Mouse (Mus musculus): ENCODE results near the gene Wfikkn2.

GRCm38 (mm10) chr11:94211124-94211603 is 34.6 kb downstream of the Wfikkn2 start, which contains the start of gene Tob1:
- TF ChIP-seq CTCF (conservative IDR thresholded peaks at IDR 0.05 in 1 of 2, IDR thresholded peaks at IDR 0.05 in 1 of 2; ENCODE audit: low read depth in 2 of 2, low read length in 2 of 2) (peak in 1 of 2 experiments; percentile 49; a peak in 2 of 4 replicates), POLR2AphosphoS2 (IDR thresholded peaks at IDR 0.05; ENCODE audit: low read depth, low read length) (peak; percentile 98), NRF1 (IDR thresholded peaks at IDR 0.05; ENCODE audit: low read depth, low read length) (peak; percentile 52), PAX5 (IDR thresholded peaks at IDR 0.05; ENCODE audit: low read length) (no peak), NELFE (IDR thresholded peaks at IDR 0.05; ENCODE audit: low read depth, low read length) (peak; percentile 100), EP300 (IDR thresholded peaks at IDR 0.05; ENCODE audit: low read length) (no peak), HCFC1 (IDR thresholded peaks at IDR 0.05; ENCODE audit: low read depth, low read length) (peak; percentile 55), USF1 (IDR thresholded peaks at IDR 0.05; ENCODE audit: low read depth, low read length) (no peak), ZMIZ1 (IDR thresholded peaks at IDR 0.05; ENCODE audit: low read depth, low read length) (peak; percentile 100), KAT2A (IDR thresholded peaks at IDR 0.05; ENCODE audit: insufficient replicate concordance, low read length) (no peak), TCF12 (IDR thresholded peaks at IDR 0.05; ENCODE audit: low read depth, low read length) (peak; percentile 98), CHD2 (IDR thresholded peaks at IDR 0.05; ENCODE audit: low read length) (peak; percentile 94), POLR2A (IDR thresholded peaks at IDR 0.05; ENCODE audit: low read depth, low read length) (peak; percentile 100)

Data from CH12.LX (cell line).